ENCODE assay signal across 9 mouse cellular contexts in genomic region chr11:59015052-59015451, GRCm38 (mm10). TPM values are rescaled to one million over a fixed set of nuclear protein-coding genes. Genes with fewer than 3 reads are reported as not detected.
DNase-seq lines count a peak whose midpoint lies in the region; ATAC-seq lines count a peak whose summit lies in the region.
"Had no signal": no experiment of that assay in that cellular context is flagged by ENCODE, and none has a peak within 500 bp of the region (broad histone marks: within the 10 kb centered on the region; RNA-seq: fewer than 3 reads in every experiment).

No protein-coding gene starts in this region.

- no peaks in the 10 kb centered on the region for H3K9me3 ChIP-seq in forebrain, embryonic 14.5 days (replicated peaks; ENCODE audit: control insufficient read depth, low read length)
- H3K9me3 ChIP-seq in forebrain, embryonic 16.5 days (ENCODE audit: control insufficient read depth, low read length) = no peaks in the 10 kb centered on the region
- H3K9me3 ChIP-seq: heart, embryonic 15.5 days had no signal

- intact Hi-C loops in heart, postnatal 36 days (cut with DNase I) = no loop called here

- H3K4me2 ChIP-seq in forebrain, embryonic 14.5 days (ENCODE audit: low read length) = no peak overlapping the region
- H3K4me2 ChIP-seq in forebrain, embryonic 16.5 days (ENCODE audit: low read length) = no peak overlapping the region
- H3K4me2 ChIP-seq: heart, embryonic 15.5 days had no signal

- WGBS in forebrain, embryonic 14.5 days = 38% methylated on average over 9 of the region's 9 CpGs
- WGBS in forebrain, embryonic 16.5 days = 35% methylated on average over 9 of the region's 9 CpGs

- H3K9ac ChIP-seq in forebrain, embryonic 14.5 days (ENCODE audit: low read length) = no peak overlapping the region
- no peak overlapping the region for H3K9ac ChIP-seq in forebrain, embryonic 16.5 days (replicated peaks; ENCODE audit: low read depth, low read length)
- H3K9ac ChIP-seq: heart, embryonic 15.5 days had no signal

- H3K27me3 ChIP-seq in forebrain, embryonic 14.5 days (replicated peaks; ENCODE audit: control insufficient read depth, insufficient read depth, low read length) = no peaks in the 10 kb centered on the region
- no peaks in the 10 kb centered on the region for H3K27me3 ChIP-seq in forebrain, embryonic 16.5 days (replicated peaks; ENCODE audit: control insufficient read depth, insufficient read depth, low read length)
- H3K27me3 ChIP-seq: heart, embryonic 15.5 days had no signal

- ATAC-seq in forebrain, embryonic 14.5 days = no peak
- no peak for ATAC-seq in forebrain, embryonic 16.5 days

- H3K36me3 ChIP-seq in forebrain, embryonic 14.5 days (ENCODE audit: control insufficient read depth, insufficient read depth, low read length) = no peaks in the 10 kb centered on the region
- no peaks in the 10 kb centered on the region for H3K36me3 ChIP-seq in forebrain, embryonic 16.5 days (ENCODE audit: control insufficient read depth, insufficient read depth)
- H3K36me3 ChIP-seq: heart, embryonic 15.5 days had no signal

- DNase-seq in forebrain, embryonic 14.5 days (ENCODE audit: low spot score) = peak; percentile 24
- peak; percentile 15 for DNase-seq in ovary, postnatal 14 days (ENCODE audit: low spot score)
- no peak for DNase-seq in ovary, adult 18-20 months (ENCODE audit: low spot score)
- DNase-seq in cerebellum, postnatal 25 days = peak; percentile 22 to 56
- peak; percentile 42 for DNase-seq in left cerebral cortex, adult 11 months (ENCODE audit: low spot score)
- DNase-seq in naive thymus-derived CD4-positive, alpha-beta T cell, adult 2 months (ENCODE audit: low read depth) = peak; percentile 21
- no peak for DNase-seq in heart, postnatal 36 days

- H3K4me3 ChIP-seq in forebrain, embryonic 14.5 days (ENCODE audit: low read depth, low read length) = no peak overlapping the region
- no peak overlapping the region for H3K4me3 ChIP-seq in forebrain, embryonic 16.5 days (replicated peaks; ENCODE audit: low read length)
- H3K4me3 ChIP-seq: heart, embryonic 15.5 days had no signal

- H3K4me1 ChIP-seq in forebrain, embryonic 14.5 days (ENCODE audit: control insufficient read depth, insufficient read depth, low read length) = no peaks in the 10 kb centered on the region
- H3K4me1 ChIP-seq in forebrain, embryonic 16.5 days (replicated peaks; ENCODE audit: control insufficient read depth, insufficient read depth, low read length) = no peaks in the 10 kb centered on the region

- H3K27ac ChIP-seq in forebrain, embryonic 14.5 days (ENCODE audit: low read depth, low read length) = no peak overlapping the region
- no peak overlapping the region for H3K27ac ChIP-seq in forebrain, embryonic 16.5 days (ENCODE audit: low read length)
- H3K27ac ChIP-seq: heart, embryonic 15.5 days had no signal

RNA-seq across cellular contexts. Expression of gene Trim11, which starts 37.2 kb away (rescaled TPM):
- 20.7 and 24.0 TPM in 2 replicates for polyA plus RNA-seq in forebrain, embryonic 14.5 days (2014; fragmentation: Nextera tagmentation; extraction: Ambion mirVana)
- polyA plus RNA-seq in forebrain, embryonic 16.5 days (2015; fragmentation: Nextera tagmentation; extraction: Ambion mirVana) = 24.7 and 26.4 TPM in 2 replicates
- total RNA-seq in heart, postnatal 36 days (2021) = 10 to 100 TPM; 14.5 TPM

Comparison
In these comparisons a context has a peak if more than half of its experiments do, and no peak if none do; other contexts are left out.
1. DNase-seq: peak in forebrain, embryonic 14.5 days (single experiment), ovary, postnatal 14 days (single experiment), cerebellum, postnatal 25 days (2 of 2), left cerebral cortex, adult 11 months (single experiment) and naive thymus-derived CD4-positive, alpha-beta T cell, adult 2 months (single experiment); none in ovary, adult 18-20 months (single experiment) and heart, postnatal 36 days (0 of 2).